Mouse (Mus musculus) C2C12 (cell line): ENCODE results near the gene Slc6a6. TPM values are rescaled to one million over a fixed set of nuclear protein-coding genes. Genes with fewer than 3 reads are reported as not detected.

Experiments used
- H3K27me3 ChIP-seq: one replicate; pipeline ENCODE4 v1.6.1; 2011; ENCODE audit not compliant: control insufficient read depth, insufficient read depth, insufficient read length
- H3K36me3 ChIP-seq: one replicate; pipeline ENCODE4 v1.6.1; 2011; ENCODE audit not compliant: control insufficient read depth, insufficient read depth
- H3K4me3 ChIP-seq: one replicate; pipeline ENCODE4 v1.5.1; 2011; ENCODE audit warnings: mild to moderate bottlenecking, control low read depth; ENCODE audit not compliant: poor library complexity, insufficient read depth, severe bottlenecking
- H3K79me2 ChIP-seq: one replicate; pipeline ENCODE4 v1.6.1; 2011; ENCODE audit not compliant: control insufficient read depth, insufficient read depth
- H3K79me3 ChIP-seq: one replicate; pipeline ENCODE4 v1.6.1; 2011; ENCODE audit warnings: low read depth, control low read depth
- H3ac ChIP-seq: one replicate; pipeline ENCODE3; 2011; ENCODE audit warnings: low read depth; ENCODE audit not compliant: control insufficient read depth, insufficient read length
- CEBPB ChIP-seq: IDR thresholded peaks from one replicate; pipeline ENCODE4 v1.6.1; 2011; ENCODE audit warnings: low read depth, mild to moderate bottlenecking, control low read depth, moderate library complexity
- CTCF ChIP-seq: IDR thresholded peaks from one replicate; pipeline ENCODE4 v1.5.1; 2011; ENCODE audit not compliant: control insufficient read depth, insufficient read depth, insufficient read length
- FOSL1 ChIP-seq: IDR thresholded peaks from one replicate; pipeline ENCODE4 v1.8.0; 2011; ENCODE audit warnings: mild to moderate bottlenecking, low read length; ENCODE audit not compliant: poor library complexity, insufficient read depth, severe bottlenecking
- MAX ChIP-seq: IDR thresholded peaks from one replicate; pipeline ENCODE4 v1.6.1; 2011; ENCODE audit warnings: mild to moderate bottlenecking, control low read depth
- MYOD1 ChIP-seq: IDR thresholded peaks from one replicate; pipeline ENCODE4 v1.6.1; 2011; ENCODE audit warnings: low read depth; ENCODE audit not compliant: control insufficient read depth, insufficient read length
- MYOG ChIP-seq: IDR thresholded peaks from one replicate; pipeline ENCODE4 v1.6.1; 2011; ENCODE audit not compliant: control insufficient read depth, insufficient read length; ENCODE audit errors: extremely low read depth
- USF1 ChIP-seq: IDR thresholded peaks from one replicate; pipeline ENCODE4 v1.6.1; 2011; ENCODE audit warnings: low read depth, mild to moderate bottlenecking, control low read depth, moderate library complexity
- polyA plus RNA-seq: library from polyadenylated mRNA; unstranded; fragments of >200 nt; fragmentation: generic; extraction: Trizol; gene quantifications from one replicate; pipeline ENCODE4 v1.2.1, GENCODE M21; 2012; ENCODE audit warnings: missing spikeins

Gene Slc6a6
- polyA plus RNA-seq, 1 experiment, result 97.0 TPM

- H3ac ChIP-seq, result no peak overlapping the region
- H3K36me3 ChIP-seq, result no peaks in the 10 kb centered on the region
- H3K79me2 ChIP-seq, result no peaks in the 10 kb centered on the region
- no peaks in the 10 kb centered on the region for H3K79me3 ChIP-seq
- H3K27me3 ChIP-seq, result no peaks in the 10 kb centered on the region
- TF ChIP-seq CTCF (no peak), MAX (no peak)
- no peak overlapping the region for H3K4me3 ChIP-seq
These were observed 5.3 kb upstream of the Slc6a6 start for GRCm38 (mm10) chr6:91678506-91679094.

DNA sequence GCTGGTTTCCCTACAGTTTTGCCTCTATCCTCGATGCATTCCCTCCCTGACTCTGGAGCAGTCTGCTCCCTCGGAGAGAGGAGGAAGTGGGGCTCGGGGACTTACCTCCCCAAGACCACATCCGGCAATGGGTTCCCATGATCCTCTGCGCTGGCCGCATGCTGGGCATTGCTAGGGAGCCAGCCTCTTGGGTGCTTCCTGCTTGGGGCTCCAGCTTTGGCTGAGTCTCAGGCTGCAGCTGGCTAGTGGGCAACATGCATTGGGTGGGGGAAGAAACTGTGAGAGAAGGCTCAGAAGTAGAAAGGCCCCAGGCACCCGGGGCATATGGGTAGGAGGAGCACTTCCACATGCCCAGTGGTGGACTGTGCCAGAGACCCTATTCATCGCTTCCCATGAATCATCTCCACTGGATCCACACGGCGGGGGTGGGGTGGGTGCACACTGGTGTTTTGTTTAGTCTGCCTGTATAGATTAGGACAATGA, 4.7 kb upstream of the Slc6a6 start:
- Histone ChIP-seq H3K27me3 (no peaks in the 10 kb centered on the region), H3K4me3 (no peak overlapping the region), H3K36me3 (no peaks in the 10 kb centered on the region), H3K79me3 (peaks cover under 1% of the 10 kb centered on the region), H3ac (no peak overlapping the region), H3K79me2 (peaks cover 1% of the 10 kb centered on the region)
- TF ChIP-seq CTCF, result no peak
- TF ChIP-seq USF1, result no peak
- no peak for TF ChIP-seq CEBPB
- no peak for TF ChIP-seq FOSL1
- no peak for TF ChIP-seq MYOD1
- TF ChIP-seq MYOG, result no peak
- no peak for TF ChIP-seq MAX

DNA sequence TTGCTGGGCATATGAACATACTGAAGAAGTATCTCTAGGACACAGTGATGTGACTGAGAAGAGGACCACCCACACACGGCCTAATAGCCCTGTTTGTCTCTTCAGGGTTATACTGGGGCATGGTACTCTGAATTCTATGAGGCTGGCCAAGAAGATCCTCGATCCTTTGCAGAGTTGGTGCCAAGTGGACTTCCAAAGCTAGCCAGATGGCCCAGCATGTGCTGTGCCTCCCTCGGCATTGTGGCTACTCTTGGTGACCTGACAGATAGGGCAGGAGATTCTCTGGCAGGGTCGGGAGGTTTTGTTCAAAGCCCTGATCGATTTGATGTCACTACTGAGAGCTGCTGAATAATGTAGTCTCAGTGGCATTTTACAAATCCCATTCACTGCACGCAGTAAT, 4.1 kb upstream of the Slc6a6 start:
- H3K4me3 ChIP-seq, result no peak overlapping the region
- no peak for TF ChIP-seq MYOD1
- no peak for TF ChIP-seq CTCF
- no peak for TF ChIP-seq MYOG
- TF ChIP-seq MAX, result no peak
- TF ChIP-seq USF1, result no peak
- no peak for TF ChIP-seq FOSL1
- TF ChIP-seq CEBPB, result no peak
- H3K36me3 ChIP-seq, result no peaks in the 10 kb centered on the region
- no peak overlapping the region for H3ac ChIP-seq
- H3K79me2 ChIP-seq, result peaks cover 7% of the 10 kb centered on the region
- H3K79me3 ChIP-seq, result peaks cover 6% of the 10 kb centered on the region
- no peaks in the 10 kb centered on the region for H3K27me3 ChIP-seq

- no peak for TF ChIP-seq FOSL1
- no peak for TF ChIP-seq USF1
- no peak for TF ChIP-seq CTCF
- TF ChIP-seq MAX, result no peak
- no peak for TF ChIP-seq CEBPB
- TF ChIP-seq MYOD1, result no peak
- no peak for TF ChIP-seq MYOG
- no peak overlapping the region for H3ac ChIP-seq
- no peak overlapping the region for H3K4me3 ChIP-seq
- peaks cover 28% of the 10 kb centered on the region for H3K79me2 ChIP-seq
- H3K79me3 ChIP-seq, result peaks cover 26% of the 10 kb centered on the region
- no peaks in the 10 kb centered on the region for H3K36me3 ChIP-seq
- no peaks in the 10 kb centered on the region for H3K27me3 ChIP-seq
These were observed 2.0 kb upstream of the Slc6a6 start for GRCm38 (mm10) chr6:91681841-91682240.

DNA sequence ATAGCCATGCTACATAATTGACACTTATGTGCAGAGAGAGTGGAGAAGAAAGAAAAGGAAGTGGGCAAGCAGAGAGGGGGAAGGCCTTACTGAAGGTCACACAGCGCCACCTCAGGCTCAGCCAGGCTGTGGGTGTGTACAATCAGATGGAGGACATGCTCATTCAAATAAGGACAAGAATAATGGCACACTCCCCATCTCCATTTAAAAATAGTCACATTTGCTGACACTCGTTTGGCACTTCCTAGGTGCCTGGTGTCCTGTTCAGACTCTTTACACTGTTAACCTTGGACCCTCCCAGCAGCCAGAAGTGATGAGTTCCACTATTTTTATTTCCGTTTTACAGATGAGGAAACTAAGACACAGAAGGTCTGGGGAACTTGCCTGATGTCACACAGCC, 732 bp upstream of the Slc6a6 start:
- Histone ChIP-seq H3K4me3 (no peak overlapping the region), H3K27me3 (no peaks in the 10 kb centered on the region), H3K79me2 (peaks cover 41% of the 10 kb centered on the region), H3K36me3 (peaks cover 8% of the 10 kb centered on the region), H3ac (no peak overlapping the region), H3K79me3 (peaks cover 38% of the 10 kb centered on the region)
- TF ChIP-seq USF1, result no peak
- peak; percentile 32 for TF ChIP-seq CTCF

- H3ac ChIP-seq, result peak overlapping the region; percentile 81
- peaks cover 11% of the 10 kb centered on the region for H3K36me3 ChIP-seq
- H3K27me3 ChIP-seq, result no peaks in the 10 kb centered on the region
- H3K79me2 ChIP-seq, result peaks cover 55% of the 10 kb centered on the region
- H3K4me3 ChIP-seq, result peak overlapping the region; percentile 97
- H3K79me3 ChIP-seq, result peaks cover 51% of the 10 kb centered on the region
- TF ChIP-seq MYOD1, result no peak
- no peak for TF ChIP-seq CEBPB
These were observed 599 bp downstream of the Slc6a6 start for GRCm38 (mm10) chr6:91684474-91684829.
